Mouse (Mus musculus): Measurements from ENCODE around the gene Krt88.

DNA sequence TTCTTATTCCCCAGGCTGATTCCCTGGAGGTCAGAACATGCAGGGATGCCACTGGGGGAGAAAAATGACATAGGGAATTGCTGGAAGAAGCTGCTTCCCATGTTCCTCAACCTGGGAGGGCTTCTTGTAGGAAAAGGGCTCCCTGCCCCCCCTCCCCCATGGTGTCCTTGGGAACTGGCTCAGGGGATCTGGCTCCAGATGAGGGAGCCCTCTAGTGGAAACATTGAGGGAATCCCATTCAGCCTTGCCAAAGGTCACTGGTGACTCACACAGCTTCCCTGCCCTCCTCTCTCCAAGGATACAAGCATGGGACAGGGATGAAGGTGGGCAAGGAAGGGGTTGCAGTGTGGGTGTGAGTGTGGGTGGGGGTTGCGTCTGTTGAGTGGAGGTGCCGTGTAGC lies 49.6 kb downstream of the Krt88 start:
- no peak for TF ChIP-seq POLR2A (IDR thresholded peaks at IDR 0.05; ENCODE audit: low read depth, low read length)
- TF ChIP-seq CTCF (IDR thresholded peaks at IDR 0.05; ENCODE audit: extremely low read depth, insufficient read depth, insufficient read length, insufficient replicate concordance) = no peak
